Mouse (Mus musculus): ENCODE results near the gene Rassf4. TPM values are rescaled to one million over a fixed set of nuclear protein-coding genes. Genes with fewer than 3 reads are reported as not detected.

Gene Rassf4
- polyA plus RNA-seq, 1 experiment = 14.2 TPM

- H3K27ac ChIP-seq (ENCODE audit: control insufficient read depth, insufficient read depth, low read length) = no peak overlapping the region
- H3K27me3 ChIP-seq (ENCODE audit: control insufficient read depth, insufficient read depth, low read length) = no peaks in the 10 kb centered on the region
- no peaks in the 10 kb centered on the region for H3K36me3 ChIP-seq (ENCODE audit: control insufficient read depth, insufficient read depth, low read length)
- no peak for DNase-seq
- WGBS = 33% methylated on average over 9 of the region's 9 CpGs
- TF ChIP-seq CTCF (IDR thresholded peaks at IDR 0.05; ENCODE audit: borderline replicate concordance, control insufficient read depth, extremely low read depth, insufficient read depth, low read length, poor library complexity) (no peak), POLR2A (IDR thresholded peaks at IDR 0.05; ENCODE audit: control insufficient read depth, extremely low read depth, insufficient read depth, low read length, poor library complexity) (no peak)
- no peaks in the 10 kb centered on the region for H3K4me1 ChIP-seq (replicated peaks; ENCODE audit: control insufficient read depth, insufficient read depth, low read length)
- H3K4me3 ChIP-seq (ENCODE audit: control insufficient read depth, insufficient read depth, low read length) = no peak overlapping the region
Measured at GRCm38 (mm10) chr6:116636581-116637235, 37.0 kb downstream of the Rassf4 start.

DNA sequence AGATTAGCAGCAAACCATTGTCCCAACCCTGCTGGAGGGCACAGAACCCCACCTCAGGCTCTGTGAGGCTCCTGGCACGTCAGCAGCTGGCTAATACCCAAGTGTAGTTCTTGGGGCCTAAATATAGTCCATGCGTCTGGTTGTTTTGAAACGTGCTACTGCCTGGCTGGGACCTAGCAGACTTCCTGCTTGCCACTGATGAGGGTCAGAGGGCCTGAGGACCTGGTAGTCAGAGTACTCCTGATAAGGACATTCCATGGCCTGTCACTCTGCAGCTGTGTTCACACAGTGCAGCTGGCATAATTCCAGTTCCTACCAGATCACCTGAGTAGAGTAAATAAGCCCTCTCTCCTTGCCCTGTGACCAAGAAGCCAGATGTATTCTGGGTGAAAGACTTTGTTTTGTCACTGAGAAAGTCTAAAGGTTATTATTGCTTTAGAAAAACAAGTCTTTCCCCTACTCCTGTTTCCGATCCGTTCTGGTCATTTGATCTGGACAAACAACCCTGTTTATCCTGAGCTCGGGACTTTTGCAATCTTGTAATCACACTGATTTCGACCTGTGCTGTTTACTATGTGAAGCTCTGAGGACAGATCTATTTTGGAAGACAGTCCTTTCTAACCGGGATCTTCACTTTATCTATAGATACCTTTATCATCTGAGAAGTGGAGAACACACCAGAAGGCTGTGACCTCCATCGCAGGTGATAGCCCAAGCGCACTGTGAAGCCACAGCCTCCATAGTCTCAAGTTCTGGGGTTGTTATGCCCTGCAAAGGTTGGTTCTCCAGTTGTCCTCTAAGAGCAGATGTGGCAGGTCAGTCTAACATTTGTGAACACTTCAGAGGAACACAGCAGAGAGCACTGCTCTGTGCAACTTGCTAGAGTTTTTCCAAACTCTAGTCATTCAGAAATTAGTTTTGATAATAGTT is 38.2 kb downstream of the Rassf4 start:
- WGBS = 63% methylated on average over 10 of the region's 10 CpGs
- no peak for TF ChIP-seq CTCF (IDR thresholded peaks at IDR 0.05; ENCODE audit: borderline replicate concordance, control insufficient read depth, extremely low read depth, insufficient read depth, low read length, poor library complexity)
- no peak for TF ChIP-seq POLR2A (IDR thresholded peaks at IDR 0.05; ENCODE audit: control insufficient read depth, extremely low read depth, insufficient read depth, low read length, poor library complexity)
- Histone ChIP-seq H3K27ac (ENCODE audit: control insufficient read depth, insufficient read depth, low read length) (no peak overlapping the region), H3K27me3 (ENCODE audit: control insufficient read depth, insufficient read depth, low read length) (no peaks in the 10 kb centered on the region), H3K4me3 (ENCODE audit: control insufficient read depth, insufficient read depth, low read length) (no peak overlapping the region), H3K4me1 (replicated peaks; ENCODE audit: control insufficient read depth, insufficient read depth, low read length) (peaks cover 3% of the 10 kb centered on the region), H3K36me3 (ENCODE audit: control insufficient read depth, insufficient read depth, low read length) (no peaks in the 10 kb centered on the region)
- no peak for DNase-seq

DNA sequence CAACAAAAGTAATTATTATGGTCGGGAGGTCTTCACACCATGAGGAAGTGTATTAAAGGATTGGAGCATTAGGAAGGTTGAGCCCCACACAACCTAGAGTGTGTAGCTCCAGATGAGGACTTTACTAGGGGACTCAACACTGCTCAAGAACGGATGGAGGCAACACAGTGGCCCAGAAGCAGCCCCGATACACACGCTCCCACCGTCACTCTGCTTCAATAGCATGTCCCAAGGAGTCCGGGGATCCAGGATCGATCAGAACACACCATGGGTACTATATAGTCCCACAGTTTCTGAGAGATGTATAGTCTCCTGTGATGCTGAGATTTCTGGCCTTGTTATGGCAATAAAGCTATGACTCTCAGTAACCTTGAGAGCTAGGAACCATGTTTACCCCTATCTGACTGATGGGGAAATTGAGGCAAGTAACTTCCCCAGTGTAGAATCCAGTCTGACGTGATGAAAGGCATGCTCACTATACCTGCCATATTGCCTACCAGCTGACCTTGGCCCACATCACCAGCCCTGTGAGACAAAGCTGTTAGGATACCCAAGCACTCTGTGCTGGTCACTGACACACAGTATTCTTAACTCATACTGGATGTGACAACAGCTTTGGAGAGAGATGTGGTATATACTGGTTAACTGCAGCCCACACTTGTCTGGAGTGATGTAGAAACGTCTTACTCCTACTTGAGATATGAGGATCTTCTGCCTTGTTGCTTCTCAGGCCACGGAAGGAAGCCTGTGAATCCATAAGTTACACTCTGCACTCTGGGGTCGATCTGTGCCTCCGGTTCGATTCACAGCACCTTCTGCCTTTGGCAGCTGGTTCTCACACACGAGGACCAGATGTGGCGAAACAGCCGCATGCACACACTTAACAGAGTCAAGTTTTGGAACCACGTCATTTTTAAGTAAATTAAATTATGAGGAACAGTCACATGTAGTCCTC is 39.7 kb downstream of the Rassf4 start:
- TF ChIP-seq CTCF (IDR thresholded peaks at IDR 0.05; ENCODE audit: borderline replicate concordance, control insufficient read depth, extremely low read depth, insufficient read depth, low read length, poor library complexity) = no peak
- TF ChIP-seq POLR2A (IDR thresholded peaks at IDR 0.05; ENCODE audit: control insufficient read depth, extremely low read depth, insufficient read depth, low read length, poor library complexity) = no peak
- DNase-seq = no peak
- peaks cover 13% of the 10 kb centered on the region for H3K4me1 ChIP-seq (replicated peaks; ENCODE audit: control insufficient read depth, insufficient read depth, low read length)
- no peak overlapping the region for H3K4me3 ChIP-seq (ENCODE audit: control insufficient read depth, insufficient read depth, low read length)
- H3K27me3 ChIP-seq (ENCODE audit: control insufficient read depth, insufficient read depth, low read length) = no peaks in the 10 kb centered on the region
- 95% methylated on average over 17 of the region's 17 CpGs for WGBS
- H3K27ac ChIP-seq (ENCODE audit: control insufficient read depth, insufficient read depth, low read length) = no peak overlapping the region
- H3K36me3 ChIP-seq (ENCODE audit: control insufficient read depth, insufficient read depth, low read length) = no peaks in the 10 kb centered on the region

DNA sequence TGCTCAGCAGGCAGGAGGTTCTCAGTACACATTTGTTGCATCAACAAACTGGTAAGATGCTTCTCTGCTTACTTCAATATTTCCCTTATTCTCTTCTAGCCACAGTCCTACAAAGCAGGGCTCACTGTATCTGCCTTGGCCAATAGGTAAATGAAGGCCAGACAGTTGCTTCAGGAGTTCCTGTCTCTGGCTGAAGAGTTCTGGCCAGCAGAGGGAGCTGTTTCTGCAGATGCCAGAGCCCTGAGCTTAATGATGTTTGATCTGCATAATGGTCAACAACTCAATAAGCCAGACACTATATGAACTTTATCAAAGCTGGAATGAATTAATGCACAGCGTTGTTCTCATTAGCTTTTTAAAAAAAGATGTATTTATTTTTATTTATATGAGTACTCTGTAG is 41.6 kb downstream of the Rassf4 start:
- 52% methylated on average over 1 of the region's 1 CpGs for WGBS
- Histone ChIP-seq H3K36me3 (ENCODE audit: control insufficient read depth, insufficient read depth, low read length) (no peaks in the 10 kb centered on the region), H3K27ac (ENCODE audit: control insufficient read depth, insufficient read depth, low read length) (no peak overlapping the region), H3K27me3 (ENCODE audit: control insufficient read depth, insufficient read depth, low read length) (no peaks in the 10 kb centered on the region), H3K4me1 (replicated peaks; ENCODE audit: control insufficient read depth, insufficient read depth, low read length) (peaks cover 15% of the 10 kb centered on the region), H3K4me3 (ENCODE audit: control insufficient read depth, insufficient read depth, low read length) (no peak overlapping the region)
- TF ChIP-seq POLR2A (IDR thresholded peaks at IDR 0.05; ENCODE audit: control insufficient read depth, extremely low read depth, insufficient read depth, low read length, poor library complexity) (no peak), CTCF (IDR thresholded peaks at IDR 0.05; ENCODE audit: borderline replicate concordance, control insufficient read depth, extremely low read depth, insufficient read depth, low read length, poor library complexity) (no peak)
- peak; percentile 78 for DNase-seq

- H3K36me3 ChIP-seq (ENCODE audit: control insufficient read depth, insufficient read depth, low read length) = no peaks in the 10 kb centered on the region
- peaks cover 15% of the 10 kb centered on the region for H3K4me1 ChIP-seq (replicated peaks; ENCODE audit: control insufficient read depth, insufficient read depth, low read length)
- H3K4me3 ChIP-seq (ENCODE audit: control insufficient read depth, insufficient read depth, low read length) = no peak overlapping the region
- DNase-seq = no peak
- H3K27me3 ChIP-seq (ENCODE audit: control insufficient read depth, insufficient read depth, low read length) = no peaks in the 10 kb centered on the region
- no peak overlapping the region for H3K27ac ChIP-seq (ENCODE audit: control insufficient read depth, insufficient read depth, low read length)
- TF ChIP-seq CTCF (IDR thresholded peaks at IDR 0.05; ENCODE audit: borderline replicate concordance, control insufficient read depth, extremely low read depth, insufficient read depth, low read length, poor library complexity) (no peak), POLR2A (IDR thresholded peaks at IDR 0.05; ENCODE audit: control insufficient read depth, extremely low read depth, insufficient read depth, low read length, poor library complexity) (no peak)
- 94% methylated on average over 10 of the region's 10 CpGs for WGBS
Measured at GRCm38 (mm10) chr6:116629766-116630165, 44.0 kb downstream of the Rassf4 start.
